Mouse (Mus musculus): ENCODE data around the gene Klhdc2. TPM values are rescaled to one million over a fixed set of nuclear protein-coding genes. Genes with fewer than 3 reads are reported as not detected.

Gene Klhdc2
- total and polyA plus RNA-seq, 2 experiments from 2014 or later: 128 to 168 TPM

GRCm38 (mm10) chr12:69283146-69283545 is 13.3 kb upstream of the Klhdc2 start:
- TF ChIP-seq EP300 (IDR thresholded peaks at IDR 0.05; ENCODE audit: low read depth): no peak
- no peak for TF ChIP-seq CTCF (IDR thresholded peaks at IDR 0.05; ENCODE audit: low read depth)
- WGBS: 80% methylated on average over 7 of the region's 7 CpGs
- Histone ChIP-seq H3K27me3 (ENCODE audit: control insufficient read depth, insufficient read depth, low read length) (no peaks in the 10 kb centered on the region), H3K27ac (ENCODE audit: low read depth) (no peak overlapping the region), H3K4me2 (ENCODE audit: low read depth, low read length) (no peak overlapping the region), H3K36me3 (replicated peaks; ENCODE audit: control insufficient read depth, insufficient read depth, low read length) (no peaks in the 10 kb centered on the region), H3K9ac (replicated peaks; ENCODE audit: low read depth, low read length) (no peak overlapping the region), H3K9me3 (replicated peaks; ENCODE audit: control insufficient read depth, low read length) (no peaks in the 10 kb centered on the region), H3K4me3 (ENCODE audit: low read depth, low read length) (no peak overlapping the region), H3K4me1 (ENCODE audit: control insufficient read depth, insufficient read depth) (no peaks in the 10 kb centered on the region)
- DNase-seq (ENCODE audit: low spot score): no peak
- no peak for ATAC-seq (ENCODE audit: insufficient read depth, low read depth)

- TF ChIP-seq EP300 (IDR thresholded peaks at IDR 0.05; ENCODE audit: low read depth): no peak
- no peaks in the 10 kb centered on the region for H3K4me1 ChIP-seq (ENCODE audit: control insufficient read depth, insufficient read depth)
- DNase-seq (ENCODE audit: low spot score): no peak
- no peak overlapping the region for H3K4me2 ChIP-seq (ENCODE audit: low read depth, low read length)
- no peak overlapping the region for H3K27ac ChIP-seq (ENCODE audit: low read depth)
- ATAC-seq (ENCODE audit: insufficient read depth, low read depth): no peak
- H3K9me3 ChIP-seq (replicated peaks; ENCODE audit: control insufficient read depth, low read length): no peaks in the 10 kb centered on the region
- no peaks in the 10 kb centered on the region for H3K36me3 ChIP-seq (replicated peaks; ENCODE audit: control insufficient read depth, insufficient read depth, low read length)
- no peak overlapping the region for H3K9ac ChIP-seq (replicated peaks; ENCODE audit: low read depth, low read length)
- H3K27me3 ChIP-seq (ENCODE audit: control insufficient read depth, insufficient read depth, low read length): no peaks in the 10 kb centered on the region
- H3K4me3 ChIP-seq (ENCODE audit: low read depth, low read length): no peak overlapping the region
- WGBS: 80% methylated on average over 8 of the region's 8 CpGs
Observed at GRCm38 (mm10) chr12:69287535-69287934, 8.9 kb upstream of the Klhdc2 start.

GRCm38 (mm10) chr12:69288699-69289098 is 7.8 kb upstream of the Klhdc2 start:
- Histone ChIP-seq H3K4me3 (ENCODE audit: low read depth, low read length) (no peak overlapping the region), H3K36me3 (replicated peaks; ENCODE audit: control insufficient read depth, insufficient read depth, low read length) (no peaks in the 10 kb centered on the region), H3K4me2 (ENCODE audit: low read depth, low read length) (no peak overlapping the region), H3K9ac (replicated peaks; ENCODE audit: low read depth, low read length) (no peak overlapping the region), H3K27me3 (ENCODE audit: control insufficient read depth, insufficient read depth, low read length) (no peaks in the 10 kb centered on the region), H3K4me1 (ENCODE audit: control insufficient read depth, insufficient read depth) (no peaks in the 10 kb centered on the region), H3K27ac (ENCODE audit: low read depth) (no peak overlapping the region), H3K9me3 (replicated peaks; ENCODE audit: control insufficient read depth, low read length) (no peaks in the 10 kb centered on the region)
- WGBS: 52% methylated on average over 9 of the region's 9 CpGs
- ATAC-seq (ENCODE audit: insufficient read depth, low read depth) (no peak), DNase-seq (ENCODE audit: low spot score) (no peak)
- TF ChIP-seq CTCF (IDR thresholded peaks at IDR 0.05; ENCODE audit: low read depth): no peak
- no peak for TF ChIP-seq EP300 (IDR thresholded peaks at IDR 0.05; ENCODE audit: low read depth)

GRCm38 (mm10) chr12:69292401-69292800 is 4.1 kb upstream of the Klhdc2 start:
- Histone ChIP-seq H3K9ac (replicated peaks; ENCODE audit: low read depth, low read length) (no peak overlapping the region), H3K27ac (ENCODE audit: low read depth) (no peak overlapping the region), H3K4me1 (ENCODE audit: control insufficient read depth, insufficient read depth) (no peaks in the 10 kb centered on the region), H3K27me3 (ENCODE audit: control insufficient read depth, insufficient read depth, low read length) (no peaks in the 10 kb centered on the region), H3K4me2 (ENCODE audit: low read depth, low read length) (no peak overlapping the region), H3K9me3 (replicated peaks; ENCODE audit: control insufficient read depth, low read length) (no peaks in the 10 kb centered on the region), H3K4me3 (ENCODE audit: low read depth, low read length) (no peak overlapping the region), H3K36me3 (replicated peaks; ENCODE audit: control insufficient read depth, insufficient read depth, low read length) (no peaks in the 10 kb centered on the region)
- TF ChIP-seq EP300 (IDR thresholded peaks at IDR 0.05; ENCODE audit: low read depth): no peak
- TF ChIP-seq CTCF (IDR thresholded peaks at IDR 0.05; ENCODE audit: low read depth): no peak
- no peak for DNase-seq (ENCODE audit: low spot score)
- ATAC-seq (ENCODE audit: insufficient read depth, low read depth): no peak
- WGBS: 76% methylated on average over 6 of the region's 6 CpGs

GRCm38 (mm10) chr12:69293815-69294214 is 2.7 kb upstream of the Klhdc2 start:
- Histone ChIP-seq H3K9me3 (replicated peaks; ENCODE audit: control insufficient read depth, low read length) (no peaks in the 10 kb centered on the region), H3K27me3 (ENCODE audit: control insufficient read depth, insufficient read depth, low read length) (no peaks in the 10 kb centered on the region), H3K4me3 (ENCODE audit: low read depth, low read length) (no peak overlapping the region), H3K9ac (replicated peaks; ENCODE audit: low read depth, low read length) (no peak overlapping the region), H3K36me3 (replicated peaks; ENCODE audit: control insufficient read depth, insufficient read depth, low read length) (no peaks in the 10 kb centered on the region), H3K4me2 (ENCODE audit: low read depth, low read length) (no peak overlapping the region), H3K4me1 (ENCODE audit: control insufficient read depth, insufficient read depth) (peaks cover 11% of the 10 kb centered on the region; the same call in 1 of the 2 replicates), H3K27ac (ENCODE audit: low read depth) (no peak overlapping the region)
- TF ChIP-seq EP300 (IDR thresholded peaks at IDR 0.05; ENCODE audit: low read depth) (no peak), CTCF (IDR thresholded peaks at IDR 0.05; ENCODE audit: low read depth) (no peak)
- 30% methylated on average over 2 of the region's 2 CpGs for WGBS
- ATAC-seq (ENCODE audit: insufficient read depth, low read depth) (no peak), DNase-seq (ENCODE audit: low spot score) (no peak)

GRCm38 (mm10) chr12:69294936-69295335 is 1.5 kb upstream of the Klhdc2 start:
- no peak for TF ChIP-seq CTCF (IDR thresholded peaks at IDR 0.05; ENCODE audit: low read depth)
- TF ChIP-seq EP300 (IDR thresholded peaks at IDR 0.05; ENCODE audit: low read depth): no peak
- DNase-seq (ENCODE audit: low spot score): no peak
- H3K4me2 ChIP-seq (ENCODE audit: low read depth, low read length): no peak overlapping the region
- no peak for ATAC-seq (ENCODE audit: insufficient read depth, low read depth)
- 79% methylated on average over 2 of the region's 2 CpGs for WGBS
- no peaks in the 10 kb centered on the region for H3K36me3 ChIP-seq (replicated peaks; ENCODE audit: control insufficient read depth, insufficient read depth, low read length)
- peaks cover 20% of the 10 kb centered on the region; the same call in 1 of the 2 replicates for H3K4me1 ChIP-seq (ENCODE audit: control insufficient read depth, insufficient read depth)
- no peak overlapping the region for H3K27ac ChIP-seq (ENCODE audit: low read depth)
- no peaks in the 10 kb centered on the region for H3K27me3 ChIP-seq (ENCODE audit: control insufficient read depth, insufficient read depth, low read length)
- no peak overlapping the region for H3K9ac ChIP-seq (replicated peaks; ENCODE audit: low read depth, low read length)
- H3K9me3 ChIP-seq (replicated peaks; ENCODE audit: control insufficient read depth, low read length): no peaks in the 10 kb centered on the region
- H3K4me3 ChIP-seq (ENCODE audit: low read depth, low read length): no peak overlapping the region
